Mouse (Mus musculus) hindbrain, embryonic 11.5 days (tissue): ENCODE data around the gene Ccr10. TPM values are rescaled to one million over a fixed set of nuclear protein-coding genes. Genes with fewer than 3 reads are reported as not detected.
"Not testable (repeated sequence)": the region's sequence is repeated elsewhere in the genome, so short reads cannot be mapped to it uniquely, and the experiment has no call there.

ENCODE experiments used
- ATAC-seq: fragments of 200-750 bp; cut with Nextera tagmentation; 2 replicates; pipeline ENCODE4 v1.8.0; 2017; ENCODE audit warnings: mild to moderate bottlenecking, moderate TSS enrichment, moderate library complexity; ENCODE audit not compliant: low FRiP score
- DNase-seq: peaks from one replicate; pipeline ENCODE4 v3.0.0-alpha.2; 2015; ENCODE audit warnings: low spot score
- H3K27ac ChIP-seq: fragments of 300-500 bp; sonication (generic); 2 replicates; pipeline ENCODE4 v1.5.1; 2014; ENCODE audit warnings: mild to moderate bottlenecking, low read depth, low read length
- H3K27me3 ChIP-seq: fragments of 300-500 bp; sonication (generic); 2 replicates; pipeline ENCODE4 v1.6.1; 2014; ENCODE audit warnings: mild to moderate bottlenecking, low read length, moderate library complexity, mixed read lengths; ENCODE audit not compliant: control insufficient read depth, insufficient read depth
- H3K36me3 ChIP-seq: fragments of 300-500 bp; sonication (generic); 2 replicates; pipeline ENCODE4 v1.6.1; 2014; ENCODE audit warnings: mild to moderate bottlenecking, low read length, moderate library complexity, mixed read lengths; ENCODE audit not compliant: control insufficient read depth, insufficient read depth
- H3K4me1 ChIP-seq: fragments of 300-500 bp; sonication (generic); replicated peaks from 2 replicates; pipeline ENCODE4 v1.6.1; 2014; ENCODE audit warnings: low read length, mixed read lengths; ENCODE audit not compliant: control insufficient read depth, insufficient read depth
- H3K4me2 ChIP-seq: fragments of 300-500 bp; sonication (generic); replicated peaks from 2 replicates; pipeline ENCODE4 v1.6.1; 2014; ENCODE audit warnings: mild to moderate bottlenecking, low read depth, low read length
- H3K4me3 ChIP-seq: fragments of 300-500 bp; sonication (generic); 2 replicates; pipeline ENCODE4 v1.5.1; 2014; ENCODE audit warnings: low read depth, low read length
- H3K9ac ChIP-seq: fragments of 300-500 bp; sonication (generic); 2 replicates; pipeline ENCODE4 v1.6.1; 2014; ENCODE audit warnings: low read depth, low read length
- H3K9me3 ChIP-seq: fragments of 300-500 bp; sonication (generic); 2 replicates; pipeline ENCODE4 v1.6.1; 2016; ENCODE audit warnings: low read length; ENCODE audit not compliant: control insufficient read depth
- WGBS: fragments of 180-500 bp; shearing (Covaris S2); extraction: QIAGEN DNeasy Blood & Tissue Kit; methylation state at CpG from one replicate; pipeline ENCODE4 v1.1.7; 2014; 5-methylcytosine and 5-hydroxymethylcytosine counted together
- polyA plus RNA-seq: library from polyadenylated mRNA; unstranded; fragments of >200 nt; fragmentation: Nextera tagmentation; extraction: Ambion mirVana; gene quantifications from 2 replicates; pipeline ENCODE4 v1.2.1, GENCODE M21; 2014

The Ccr10 gene
- polyA plus RNA-seq, 1 experiment from 2014 or later = 0.19 TPM

- no peaks in the 10 kb centered on the region for H3K4me1 ChIP-seq
- DNase-seq (no peak), ATAC-seq (no peak)
- no peak overlapping the region for H3K4me2 ChIP-seq
- no peaks in the 10 kb centered on the region for H3K36me3 ChIP-seq
- no peaks in the 10 kb centered on the region for H3K9me3 ChIP-seq
- WGBS = 83% methylated on average over 13 of the region's 13 CpGs
- no peak overlapping the region for H3K27ac ChIP-seq
- no peaks in the 10 kb centered on the region for H3K27me3 ChIP-seq
- H3K4me3 ChIP-seq = no peak overlapping the region
- no peak overlapping the region for H3K9ac ChIP-seq
Observed at GRCm38 (mm10) chr11:101134217-101134865, 40.9 kb downstream of the Ccr10 start.

- Histone ChIP-seq H3K36me3 (no peaks in the 10 kb centered on the region), H3K9me3 (no peaks in the 10 kb centered on the region), H3K27me3 (no peaks in the 10 kb centered on the region), H3K9ac (no peak overlapping the region), H3K4me3 (no peak overlapping the region), H3K4me2 (no peak overlapping the region), H3K27ac (no peak overlapping the region), H3K4me1 (no peaks in the 10 kb centered on the region)
- ATAC-seq = no peak
- DNase-seq = no peak
- WGBS = 81% methylated on average over 12 of the region's 12 CpGs
Observed at GRCm38 (mm10) chr11:101133037-101133436, 42.2 kb downstream of the Ccr10 start.

- Histone ChIP-seq H3K36me3 (peaks cover under 1% of the 10 kb centered on the region; the same call in 1 of the 2 replicates), H3K9ac (no peak overlapping the region), H3K27ac (no peak overlapping the region), H3K4me2 (no peak overlapping the region), H3K4me1 (no peaks in the 10 kb centered on the region), H3K4me3 (no peak overlapping the region), H3K9me3 (no peaks in the 10 kb centered on the region), H3K27me3 (no peaks in the 10 kb centered on the region)
- no peak for ATAC-seq
- WGBS = 90% methylated on average over 6 of the region's 6 CpGs
- peak; percentile 48 for DNase-seq
Observed at GRCm38 (mm10) chr11:101131701-101132100, 43.5 kb downstream of the Ccr10 start.

GRCm38 (mm10) chr11:101131187-101131586, 44.1 kb downstream of the Ccr10 start:
- WGBS = 94% methylated on average over 2 of the region's 2 CpGs
- Histone ChIP-seq H3K27me3 (no peaks in the 10 kb centered on the region), H3K4me3 (no peak overlapping the region), H3K27ac (no peak overlapping the region), H3K4me1 (no peaks in the 10 kb centered on the region), H3K36me3 (peaks cover 6% of the 10 kb centered on the region), H3K9me3 (no peaks in the 10 kb centered on the region), H3K9ac (no peak overlapping the region), H3K4me2 (no peak overlapping the region)
- ATAC-seq (no peak), DNase-seq (no peak)

- no peaks in the 10 kb centered on the region for H3K4me1 ChIP-seq
- H3K27ac ChIP-seq = no peak overlapping the region
- peaks cover 11% of the 10 kb centered on the region for H3K36me3 ChIP-seq
- no peaks in the 10 kb centered on the region for H3K9me3 ChIP-seq
- ATAC-seq = no peak
- WGBS = 57% methylated on average over 18 of the region's 18 CpGs
- H3K4me3 ChIP-seq = no peak overlapping the region
- no peak overlapping the region for H3K4me2 ChIP-seq
- no peak overlapping the region for H3K9ac ChIP-seq
- DNase-seq = no peak
- H3K27me3 ChIP-seq = no peaks in the 10 kb centered on the region
Observed at GRCm38 (mm10) chr11:101130056-101130756, 45.0 kb downstream of the Ccr10 start.

- Histone ChIP-seq H3K27me3 (no peaks in the 10 kb centered on the region), H3K4me3 (no peak overlapping the region), H3K4me2 (no peak overlapping the region), H3K9ac (no peak overlapping the region), H3K27ac (no peak overlapping the region), H3K36me3 (peaks cover 11% of the 10 kb centered on the region), H3K9me3 (no peaks in the 10 kb centered on the region), H3K4me1 (no peaks in the 10 kb centered on the region)
- 88% methylated on average over 11 of the region's 11 CpGs for WGBS
- DNase-seq = no peak
- no peak for ATAC-seq
Observed at GRCm38 (mm10) chr11:101128996-101129577, 46.2 kb downstream of the Ccr10 start.

- no peaks in the 10 kb centered on the region for H3K27me3 ChIP-seq
- WGBS = 100% methylated on average over 1 of the region's 1 CpGs
- H3K4me1 ChIP-seq = no peaks in the 10 kb centered on the region
- DNase-seq = no peak
- H3K4me2 ChIP-seq = no peak overlapping the region
- no peak overlapping the region for H3K4me3 ChIP-seq
- H3K9me3 ChIP-seq = no peaks in the 10 kb centered on the region
- no peak for ATAC-seq
- no peak overlapping the region for H3K9ac ChIP-seq
- H3K36me3 ChIP-seq = peaks cover 16% of the 10 kb centered on the region
- no peak overlapping the region for H3K27ac ChIP-seq
Observed at GRCm38 (mm10) chr11:101127075-101127474, 48.2 kb downstream of the Ccr10 start.

- H3K9ac ChIP-seq, ATAC-seq, H3K9me3 ChIP-seq, H3K4me2 ChIP-seq, H3K4me1 ChIP-seq, DNase-seq, H3K27ac ChIP-seq, H3K4me3 ChIP-seq, H3K27me3 ChIP-seq: not testable (repeated sequence)
- H3K36me3 ChIP-seq = peaks cover 16% of the 10 kb centered on the region
- 94% methylated on average over 6 of the region's 9 CpGs for WGBS
Observed at GRCm38 (mm10) chr11:101125008-101125407, 50.2 kb downstream of the Ccr10 start.

GRCm38 (mm10) chr11:101124494-101124893, 50.7 kb downstream of the Ccr10 start:
- H3K4me2 ChIP-seq, ATAC-seq, H3K27ac ChIP-seq, H3K9me3 ChIP-seq, DNase-seq, H3K4me1 ChIP-seq, H3K9ac ChIP-seq, H3K27me3 ChIP-seq, H3K4me3 ChIP-seq: not testable (repeated sequence)
- WGBS = 95% methylated on average over 8 of the region's 8 CpGs
- H3K36me3 ChIP-seq = peaks cover 16% of the 10 kb centered on the region
